Mouse (Mus musculus) limb, embryonic 13.5 days (tissue): ENCODE results near the gene Uso1. TPM values are rescaled to one million over a fixed set of nuclear protein-coding genes. Genes with fewer than 3 reads are reported as not detected.

Experiments
- ATAC-seq: fragments of 200-750 bp; cut with Nextera tagmentation; 2 replicates; pipeline ENCODE4 v1.8.0; 2017; ENCODE audit warnings: low read depth, moderate number of reproducible peaks, moderate TSS enrichment; ENCODE audit not compliant: low FRiP score
- H3K27ac ChIP-seq: fragments of 300-500 bp; sonication (generic); 2 replicates; pipeline ENCODE4 v1.5.1; 2015; ENCODE audit warnings: inconsistent platforms, mild to moderate bottlenecking, moderate library complexity
- H3K27me3 ChIP-seq: fragments of 300-500 bp; sonication (generic); 2 replicates; pipeline ENCODE4 v1.6.1; 2015; ENCODE audit warnings: mild to moderate bottlenecking, inconsistent platforms
- H3K36me3 ChIP-seq: fragments of 300-500 bp; sonication (generic); 2 replicates; pipeline ENCODE4 v1.6.1; 2015; ENCODE audit warnings: inconsistent platforms, mild to moderate bottlenecking, moderate library complexity
- H3K4me1 ChIP-seq: fragments of 300-500 bp; sonication (generic); 2 replicates; pipeline ENCODE4 v1.6.1; 2015; ENCODE audit warnings: inconsistent platforms
- H3K4me2 ChIP-seq: fragments of 300-500 bp; sonication (generic); replicated peaks from 2 replicates; pipeline ENCODE4 v1.6.1; 2015; ENCODE audit warnings: inconsistent platforms, mild to moderate bottlenecking, moderate library complexity
- H3K4me3 ChIP-seq: fragments of 300-500 bp; sonication (generic); 2 replicates; pipeline ENCODE4 v1.5.1; 2015; ENCODE audit warnings: moderate library complexity, mild to moderate bottlenecking, inconsistent platforms
- H3K9ac ChIP-seq: fragments of 300-500 bp; sonication (generic); 2 replicates; pipeline ENCODE4 v1.6.1; 2015; ENCODE audit warnings: mild to moderate bottlenecking, inconsistent platforms
- H3K9me3 ChIP-seq: fragments of 300-500 bp; sonication (generic); 2 replicates; pipeline ENCODE4 v1.6.1; 2016; ENCODE audit warnings: inconsistent platforms
- WGBS: fragments of 180-500 bp; shearing (Covaris S2); methylation state at CpG from one replicate; pipeline ENCODE4 v1.1.7; 2015; 5-methylcytosine and 5-hydroxymethylcytosine counted together
- polyA plus RNA-seq: library from polyadenylated mRNA; unstranded; fragments of >200 nt; fragmentation: Nextera tagmentation; extraction: Ambion mirVana; gene quantifications from 2 replicates; pipeline ENCODE4 v1.2.1, GENCODE M21; 2015

Gene Uso1
- polyA plus RNA-seq, 1 experiment from 2014 or later = 53.2 TPM

GRCm38 (mm10) chr5:92231836-92232235 lies 94.1 kb downstream of the Uso1 start:
- no peak overlapping the region for H3K4me3 ChIP-seq
- no peaks in the 10 kb centered on the region for H3K36me3 ChIP-seq
- no peak for ATAC-seq
- H3K9me3 ChIP-seq = no peaks in the 10 kb centered on the region
- 80% methylated on average over 10 of the region's 10 CpGs for WGBS
- no peak overlapping the region for H3K9ac ChIP-seq
- H3K4me2 ChIP-seq = no peak overlapping the region
- H3K27me3 ChIP-seq = no peaks in the 10 kb centered on the region
- H3K4me1 ChIP-seq = no peaks in the 10 kb centered on the region
- H3K27ac ChIP-seq = no peak overlapping the region

- Histone ChIP-seq H3K27me3 (no peaks in the 10 kb centered on the region), H3K4me3 (no peak overlapping the region), H3K4me1 (no peaks in the 10 kb centered on the region), H3K27ac (no peak overlapping the region), H3K9me3 (no peaks in the 10 kb centered on the region), H3K36me3 (no peaks in the 10 kb centered on the region), H3K4me2 (no peak overlapping the region), H3K9ac (no peak overlapping the region)
- ATAC-seq = no peak
- WGBS = 89% methylated on average over 4 of the region's 4 CpGs
Measured at GRCm38 (mm10) chr5:92233366-92233765, 95.6 kb downstream of the Uso1 start.

- no peak overlapping the region for H3K4me3 ChIP-seq
- 66% methylated on average over 5 of the region's 5 CpGs for WGBS
- ATAC-seq = no peak
Measured at GRCm38 (mm10) chr5:92234939-92235557, 97.3 kb downstream of the Uso1 start.

GRCm38 (mm10) chr5:92239333-92240232 lies 101.8 kb downstream of the Uso1 start:
- no peak overlapping the region for H3K9ac ChIP-seq
- no peaks in the 10 kb centered on the region for H3K9me3 ChIP-seq
- no peaks in the 10 kb centered on the region for H3K36me3 ChIP-seq
- H3K4me2 ChIP-seq = peak overlapping the region; percentile 25; the same call in 1 of the 2 replicates
- H3K27me3 ChIP-seq = no peaks in the 10 kb centered on the region
- 47% methylated on average over 29 of the region's 29 CpGs for WGBS
- H3K4me3 ChIP-seq = no peak overlapping the region
- no peak; the same call in 1 of the 2 replicates for ATAC-seq
- no peak overlapping the region for H3K27ac ChIP-seq
- no peaks in the 10 kb centered on the region for H3K4me1 ChIP-seq

More at GRCm38 (mm10) chr5:92234939-92235557, 97.3 kb downstream of the Uso1 start:
- Histone ChIP-seq H3K4me1 (no peaks in the 10 kb centered on the region), H3K27me3 (no peaks in the 10 kb centered on the region), H3K27ac (no peak overlapping the region), H3K9ac (no peak overlapping the region), H3K4me2 (no peak overlapping the region), H3K36me3 (no peaks in the 10 kb centered on the region), H3K9me3 (no peaks in the 10 kb centered on the region)

- Histone ChIP-seq H3K27me3 (no peaks in the 10 kb centered on the region), H3K9ac (no peak overlapping the region), H3K36me3 (no peaks in the 10 kb centered on the region), H3K27ac (no peak overlapping the region), H3K9me3 (no peaks in the 10 kb centered on the region), H3K4me3 (no peak overlapping the region), H3K4me2 (no peak overlapping the region), H3K4me1 (no peaks in the 10 kb centered on the region)
- 89% methylated on average over 12 of the region's 12 CpGs for WGBS
- ATAC-seq = no peak
Measured at GRCm38 (mm10) chr5:92240769-92241168, 103.0 kb downstream of the Uso1 start.

- Histone ChIP-seq H3K9ac (no peak overlapping the region), H3K4me1 (no peaks in the 10 kb centered on the region), H3K4me2 (no peak overlapping the region), H3K27ac (no peak overlapping the region), H3K9me3 (no peaks in the 10 kb centered on the region), H3K27me3 (no peaks in the 10 kb centered on the region), H3K4me3 (no peak overlapping the region), H3K36me3 (no peaks in the 10 kb centered on the region)
- ATAC-seq = no peak
- WGBS = 94% methylated on average over 2 of the region's 2 CpGs
Measured at GRCm38 (mm10) chr5:92244900-92245299, 107.2 kb downstream of the Uso1 start.

- no peak for ATAC-seq
- H3K9ac ChIP-seq = no peak overlapping the region
- H3K4me2 ChIP-seq = no peak overlapping the region
- H3K4me1 ChIP-seq = no peaks in the 10 kb centered on the region
- H3K9me3 ChIP-seq = no peaks in the 10 kb centered on the region
- no peaks in the 10 kb centered on the region for H3K27me3 ChIP-seq
- no peak overlapping the region for H3K4me3 ChIP-seq
- 93% methylated on average over 9 of the region's 9 CpGs for WGBS
- H3K36me3 ChIP-seq = no peaks in the 10 kb centered on the region
- no peak overlapping the region for H3K27ac ChIP-seq
Measured at GRCm38 (mm10) chr5:92245483-92245882, 107.7 kb downstream of the Uso1 start.

- 79% methylated on average over 11 of the region's 11 CpGs for WGBS
- Histone ChIP-seq H3K27me3 (no peaks in the 10 kb centered on the region), H3K9ac (no peak overlapping the region), H3K27ac (no peak overlapping the region), H3K4me1 (no peaks in the 10 kb centered on the region), H3K9me3 (no peaks in the 10 kb centered on the region), H3K4me3 (no peak overlapping the region), H3K36me3 (no peaks in the 10 kb centered on the region), H3K4me2 (no peak overlapping the region)
- no peak for ATAC-seq
Measured at GRCm38 (mm10) chr5:92248614-92249013, 110.9 kb downstream of the Uso1 start.

- Histone ChIP-seq H3K9me3 (no peaks in the 10 kb centered on the region), H3K4me2 (no peak overlapping the region), H3K27me3 (no peaks in the 10 kb centered on the region), H3K4me1 (peaks cover 8% of the 10 kb centered on the region), H3K36me3 (no peaks in the 10 kb centered on the region), H3K27ac (no peak overlapping the region), H3K9ac (no peak overlapping the region), H3K4me3 (no peak overlapping the region)
- WGBS = 92% methylated on average over 6 of the region's 6 CpGs
- ATAC-seq = no peak
Measured at GRCm38 (mm10) chr5:92252031-92252430, 114.3 kb downstream of the Uso1 start.

Other genes starting within 250 kb of the Uso1 start
- gene Rchy1, start 174.9 kb upstream of the Uso1 start, polyA plus RNA-seq = 81.9 and 83.6 TPM in 2 replicates
- gene Odaph, start 150.5 kb upstream of the Uso1 start, polyA plus RNA-seq = not detected in 2 replicates
- 0.57 and 0.84 TPM in 2 replicates for gene Cdkl2, start 94.1 kb upstream of the Uso1 start, polyA plus RNA-seq
- 201 and 209 TPM in 2 replicates for gene G3bp2, start 54.2 kb upstream of the Uso1 start, polyA plus RNA-seq
- 0.39 TPM in 1 of 2 replicates, not detected in the other for gene U90926, start 77.5 kb downstream of the Uso1 start, polyA plus RNA-seq
- gene Ppef2, start 118.3 kb downstream of the Uso1 start, polyA plus RNA-seq = 0.06 and 0.13 TPM in 2 replicates
- gene Naaa, start 140.2 kb downstream of the Uso1 start, polyA plus RNA-seq = 11.6 and 12.3 TPM in 2 replicates
- 46.5 and 48.4 TPM in 2 replicates for gene Sdad1, start 172.5 kb downstream of the Uso1 start, polyA plus RNA-seq
- 0.49 and 0.76 TPM in 2 replicates for gene Cxcl9, start 190.1 kb downstream of the Uso1 start, polyA plus RNA-seq
- 5.2 and 5.5 TPM in 2 replicates for gene Art3, start 193.9 kb downstream of the Uso1 start, polyA plus RNA-seq
- gene Cxcl10, start 211.0 kb downstream of the Uso1 start, polyA plus RNA-seq = 0.94 and 1.5 TPM in 2 replicates